Mouse (Mus musculus) midbrain, embryonic 13.5 days (tissue): Measurements from ENCODE around the gene Slc2a9. TPM values are rescaled to one million over a fixed set of nuclear protein-coding genes. Genes with fewer than 3 reads are reported as not detected.

ENCODE experiments used
- ATAC-seq: fragments of 200-750 bp; cut with Nextera tagmentation; 2 replicates; pipeline ENCODE4 v1.8.0; 2017; ENCODE audit warnings: mild to moderate bottlenecking, moderate TSS enrichment, moderate library complexity
- H3K27ac ChIP-seq: fragments of 300-500 bp; sonication (generic); 2 replicates; pipeline ENCODE4 v1.5.1; 2015; ENCODE audit warnings: inconsistent platforms, mild to moderate bottlenecking, moderate library complexity
- H3K27me3 ChIP-seq: fragments of 300-500 bp; sonication (generic); 2 replicates; pipeline ENCODE4 v1.6.1; 2015; ENCODE audit warnings: mild to moderate bottlenecking, inconsistent platforms
- H3K36me3 ChIP-seq: fragments of 300-500 bp; sonication (generic); 2 replicates; pipeline ENCODE4 v1.6.1; 2015; ENCODE audit warnings: mild to moderate bottlenecking, inconsistent platforms
- H3K4me1 ChIP-seq: fragments of 300-500 bp; sonication (generic); replicated peaks from 2 replicates; pipeline ENCODE4 v1.6.1; 2015; ENCODE audit warnings: inconsistent platforms
- H3K4me2 ChIP-seq: fragments of 300-500 bp; sonication (generic); replicated peaks from 2 replicates; pipeline ENCODE4 v1.6.1; 2015; ENCODE audit warnings: moderate library complexity, mild to moderate bottlenecking, inconsistent platforms
- H3K4me3 ChIP-seq: fragments of 300-500 bp; sonication (generic); replicated peaks from 2 replicates; pipeline ENCODE4 v1.5.1; 2015; ENCODE audit warnings: mild to moderate bottlenecking, inconsistent platforms
- H3K9ac ChIP-seq: fragments of 300-500 bp; sonication (generic); replicated peaks from 2 replicates; pipeline ENCODE4 v1.6.1; 2015; ENCODE audit warnings: mild to moderate bottlenecking, inconsistent platforms
- H3K9me3 ChIP-seq: fragments of 300-500 bp; sonication (generic); 2 replicates; pipeline ENCODE4 v1.6.1; 2016; ENCODE audit warnings: mild to moderate bottlenecking, inconsistent platforms
- WGBS: fragments of 180-500 bp; shearing (Covaris S2); methylation state at CpG from one replicate; pipeline ENCODE4 v1.1.7; 2015; 5-methylcytosine and 5-hydroxymethylcytosine counted together
- polyA plus RNA-seq: library from polyadenylated mRNA; unstranded; fragments of >200 nt; fragmentation: Nextera tagmentation; extraction: Ambion mirVana; gene quantifications from 2 replicates; pipeline ENCODE4 v1.2.1, GENCODE M21; 2015

Gene Slc2a9
- polyA plus RNA-seq, 1 experiment from 2014 or later: 0.11 TPM

DNA sequence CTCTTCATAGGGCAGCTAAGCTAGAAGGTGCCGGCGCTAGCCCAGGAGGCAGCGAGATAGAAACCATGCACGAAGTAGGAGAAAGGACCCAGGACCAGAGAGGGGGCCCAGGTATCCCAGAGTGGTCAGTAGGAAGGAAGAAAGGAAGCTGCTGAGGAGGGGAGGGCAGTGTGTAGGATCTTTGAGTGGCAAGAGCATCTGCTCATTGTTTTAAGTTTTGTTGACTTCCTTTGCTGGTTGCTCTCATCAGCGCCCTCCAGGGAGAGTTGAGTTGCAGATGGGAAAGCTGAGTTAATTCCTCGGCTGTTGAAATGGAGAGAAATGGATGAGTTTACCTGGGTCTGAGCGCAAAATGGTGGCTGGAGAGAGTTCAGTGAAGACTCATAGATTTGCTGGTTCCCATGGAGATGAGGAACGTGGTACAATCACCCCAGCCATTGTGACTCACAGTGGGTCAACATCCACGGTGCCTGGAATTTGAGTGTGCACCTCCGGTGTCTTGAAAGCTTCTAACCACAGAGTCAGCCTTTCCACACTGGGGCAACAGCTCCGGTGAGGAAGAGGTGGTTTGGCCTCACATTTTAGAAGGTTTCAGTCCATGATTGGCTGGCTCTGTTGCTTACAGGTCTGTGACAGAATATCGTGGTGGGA lies 201.1 kb downstream of the Slc2a9 start:
- 90% methylated on average over 12 of the region's 12 CpGs for WGBS
- no peak overlapping the region for H3K9ac ChIP-seq
- no peak for ATAC-seq
- no peaks in the 10 kb centered on the region for H3K27me3 ChIP-seq
- H3K4me3 ChIP-seq: no peak overlapping the region
- H3K27ac ChIP-seq: no peak overlapping the region
- H3K36me3 ChIP-seq: no peaks in the 10 kb centered on the region
- no peaks in the 10 kb centered on the region for H3K4me1 ChIP-seq
- H3K9me3 ChIP-seq: no peaks in the 10 kb centered on the region
- no peak overlapping the region for H3K4me2 ChIP-seq

Other genes with a start within 250 kb of the Slc2a9 start
- gene Tmem128, start 243.0 kb downstream of the Slc2a9 start, polyA plus RNA-seq: 105 and 116 TPM in 2 replicates
- not detected in 2 replicates for gene Otop1, start 227.2 kb downstream of the Slc2a9 start, polyA plus RNA-seq
- gene Drd5, start 183.8 kb downstream of the Slc2a9 start, polyA plus RNA-seq: 0.13 and 0.26 TPM in 2 replicates
- gene Wdr1, start 60.1 kb upstream of the Slc2a9 start, polyA plus RNA-seq: 143 and 150 TPM in 2 replicates
- 40.4 and 46.1 TPM in 2 replicates for gene Zfp518b, start 181.7 kb upstream of the Slc2a9 start, polyA plus RNA-seq